Mouse (Mus musculus): Measurements from ENCODE around the gene Unc80. TPM values are rescaled to one million over a fixed set of nuclear protein-coding genes. Genes with fewer than 3 reads are reported as not detected.

The Unc80 gene
- polyA plus RNA-seq, 1 experiment from 2014 or later: 2.6 TPM

DNA sequence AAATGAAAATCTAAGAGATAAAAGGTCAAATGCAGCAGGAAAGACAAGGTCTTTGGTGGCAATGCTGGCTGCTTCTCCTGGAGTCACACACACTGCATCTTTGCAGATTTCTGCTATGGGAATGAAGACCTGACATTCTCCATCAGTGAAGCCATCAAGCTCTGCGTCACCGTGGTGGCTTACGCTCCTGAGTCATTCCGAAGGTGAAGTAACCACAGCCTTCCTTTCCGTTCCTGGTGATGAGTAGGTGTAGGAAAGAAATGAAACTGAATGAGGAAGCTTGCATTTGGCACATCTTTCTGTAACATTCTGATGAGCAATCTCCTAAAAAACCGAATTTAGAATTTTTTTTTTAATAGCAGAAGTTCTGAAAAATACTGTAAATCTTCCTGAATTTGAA is 181.4 kb downstream of the Unc80 start:
- Histone ChIP-seq H3K27me3 (no peaks in the 10 kb centered on the region), H3K9me3 (no peaks in the 10 kb centered on the region), H3K4me1 (replicated peaks) (peaks cover 11% of the 10 kb centered on the region; the same call in 1 of the 2 replicates), H3K4me3 (no peak overlapping the region), H3K4me2 (no peak overlapping the region), H3K27ac (replicated peaks) (no peak overlapping the region), H3K9ac (no peak overlapping the region), H3K36me3 (no peaks in the 10 kb centered on the region)
- no peak for ATAC-seq (ENCODE audit: low read depth)
- 90% methylated on average over 6 of the region's 6 CpGs for WGBS

GRCm38 (mm10) chr1:66650006-66650405 is 181.8 kb downstream of the Unc80 start:
- H3K9ac ChIP-seq: no peak overlapping the region
- no peak overlapping the region for H3K27ac ChIP-seq (replicated peaks)
- no peak overlapping the region for H3K4me2 ChIP-seq
- no peaks in the 10 kb centered on the region for H3K9me3 ChIP-seq
- ATAC-seq (ENCODE audit: low read depth): no peak
- H3K27me3 ChIP-seq: no peaks in the 10 kb centered on the region
- H3K4me3 ChIP-seq: no peak overlapping the region
- no peaks in the 10 kb centered on the region for H3K36me3 ChIP-seq
- 76% methylated on average over 1 of the region's 1 CpGs for WGBS
- H3K4me1 ChIP-seq (replicated peaks): peaks cover 12% of the 10 kb centered on the region

- peaks cover 9% of the 10 kb centered on the region for H3K4me1 ChIP-seq (replicated peaks)
- H3K36me3 ChIP-seq: no peaks in the 10 kb centered on the region
- peak; percentile 98 for ATAC-seq (ENCODE audit: low read depth)
- no peak overlapping the region for H3K4me3 ChIP-seq
- H3K9me3 ChIP-seq: no peaks in the 10 kb centered on the region
- H3K27ac ChIP-seq (replicated peaks): peak overlapping the region; percentile 62; the same call in 1 of the 2 replicates
- 30% methylated on average over 4 of the region's 4 CpGs for WGBS
- H3K9ac ChIP-seq: no peak overlapping the region
- H3K4me2 ChIP-seq: no peak overlapping the region
- H3K27me3 ChIP-seq: no peaks in the 10 kb centered on the region
These were observed 187.1 kb downstream of the Unc80 start for GRCm38 (mm10) chr1:66655119-66655746.

GRCm38 (mm10) chr1:66655747-66656119 is 187.6 kb downstream of the Unc80 start:
- peak; percentile 76 for ATAC-seq (ENCODE audit: low read depth)
- Histone ChIP-seq H3K9me3 (no peaks in the 10 kb centered on the region), H3K9ac (no peak overlapping the region), H3K4me1 (replicated peaks) (peaks cover 9% of the 10 kb centered on the region), H3K4me2 (no peak overlapping the region), H3K27me3 (no peaks in the 10 kb centered on the region), H3K36me3 (no peaks in the 10 kb centered on the region), H3K27ac (replicated peaks) (no peak overlapping the region; the same call in 1 of the 2 replicates), H3K4me3 (no peak overlapping the region)

DNA sequence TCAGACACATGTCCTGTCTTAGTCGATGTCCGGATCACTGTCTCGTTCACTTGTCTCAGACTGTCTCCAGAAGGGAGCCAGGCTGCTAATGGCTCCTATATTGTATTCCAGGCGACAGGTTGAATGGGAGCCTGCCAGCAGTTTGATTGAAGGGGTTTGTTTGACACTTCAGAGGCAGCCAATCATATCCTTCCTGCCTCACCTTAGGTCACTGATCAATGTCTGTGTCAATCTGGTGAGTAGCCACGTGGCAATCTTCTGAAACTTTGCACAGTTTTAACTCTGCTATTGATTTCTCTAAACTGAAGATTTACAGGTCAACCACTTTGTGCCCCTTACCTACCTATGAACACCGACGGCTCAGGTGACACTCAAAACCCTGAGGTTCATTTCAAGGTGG is 203.3 kb downstream of the Unc80 start:
- no peaks in the 10 kb centered on the region for H3K9me3 ChIP-seq
- H3K4me3 ChIP-seq: no peak overlapping the region
- no peaks in the 10 kb centered on the region for H3K27me3 ChIP-seq
- WGBS: 68% methylated on average over 7 of the region's 7 CpGs
- no peak overlapping the region for H3K9ac ChIP-seq
- H3K36me3 ChIP-seq: no peaks in the 10 kb centered on the region
- ATAC-seq (ENCODE audit: low read depth): no peak
- H3K4me2 ChIP-seq: no peak overlapping the region
- no peak overlapping the region for H3K27ac ChIP-seq (replicated peaks)
- H3K4me1 ChIP-seq (replicated peaks): no peaks in the 10 kb centered on the region

- Histone ChIP-seq H3K4me3 (no peak overlapping the region), H3K9me3 (no peaks in the 10 kb centered on the region), H3K36me3 (no peaks in the 10 kb centered on the region), H3K27ac (replicated peaks) (no peak overlapping the region), H3K9ac (no peak overlapping the region), H3K4me2 (no peak overlapping the region), H3K4me1 (replicated peaks) (no peaks in the 10 kb centered on the region), H3K27me3 (no peaks in the 10 kb centered on the region)
- ATAC-seq (ENCODE audit: low read depth): no peak
- 91% methylated on average over 7 of the region's 7 CpGs for WGBS
These were observed 204.6 kb downstream of the Unc80 start for GRCm38 (mm10) chr1:66672812-66673211.

DNA sequence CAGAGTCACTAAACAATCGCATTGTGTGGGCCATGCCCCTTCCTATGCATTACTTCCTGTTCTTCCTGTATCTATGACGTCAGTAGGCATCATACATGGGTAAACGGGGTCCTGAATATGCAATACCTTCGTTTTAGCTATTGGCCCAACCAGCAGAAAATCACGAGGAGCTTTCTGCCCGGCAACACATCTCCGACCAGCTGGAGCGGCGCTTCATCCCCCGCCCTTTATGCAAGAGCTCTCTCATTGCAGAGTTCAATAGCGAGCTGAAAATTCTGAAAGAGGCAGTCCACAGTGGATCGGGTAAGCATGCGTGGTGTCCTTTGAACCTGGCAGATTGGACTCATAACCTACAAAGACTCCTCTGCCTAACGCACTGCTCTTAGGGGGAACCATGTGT is 209.8 kb downstream of the Unc80 start:
- H3K27ac ChIP-seq (replicated peaks): no peak overlapping the region
- no peak overlapping the region for H3K9ac ChIP-seq
- no peaks in the 10 kb centered on the region for H3K27me3 ChIP-seq
- ATAC-seq (ENCODE audit: low read depth): no peak
- no peak overlapping the region for H3K4me2 ChIP-seq
- H3K9me3 ChIP-seq: no peaks in the 10 kb centered on the region
- H3K36me3 ChIP-seq: no peaks in the 10 kb centered on the region
- WGBS: 76% methylated on average over 14 of the region's 14 CpGs
- no peaks in the 10 kb centered on the region for H3K4me1 ChIP-seq (replicated peaks)
- no peak overlapping the region for H3K4me3 ChIP-seq

DNA sequence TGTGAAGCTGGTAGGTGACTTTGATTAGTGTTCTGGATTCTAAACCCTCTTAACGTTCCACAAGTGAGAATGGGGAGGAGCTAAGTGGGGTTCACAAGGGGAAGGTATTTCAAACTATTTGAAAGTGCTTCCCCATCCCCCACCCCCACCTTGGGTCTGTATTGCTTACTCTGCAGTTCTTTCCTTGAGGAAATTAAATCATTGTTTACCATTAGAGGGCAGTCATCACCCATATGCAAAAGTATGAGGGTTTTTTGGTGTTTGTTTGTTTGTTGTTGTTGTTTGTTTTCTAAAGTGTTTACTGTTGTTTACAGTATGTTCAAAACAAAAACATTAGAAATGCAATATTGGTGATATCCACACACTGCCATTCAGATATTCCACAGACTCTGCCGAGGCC is 210.5 kb downstream of the Unc80 start:
- Histone ChIP-seq H3K27me3 (no peaks in the 10 kb centered on the region), H3K4me1 (replicated peaks) (no peaks in the 10 kb centered on the region), H3K4me3 (no peak overlapping the region), H3K36me3 (no peaks in the 10 kb centered on the region), H3K9me3 (no peaks in the 10 kb centered on the region), H3K9ac (no peak overlapping the region), H3K4me2 (no peak overlapping the region), H3K27ac (replicated peaks) (no peak overlapping the region)
- ATAC-seq (ENCODE audit: low read depth): no peak
- 43% methylated on average over 2 of the region's 2 CpGs for WGBS

DNA sequence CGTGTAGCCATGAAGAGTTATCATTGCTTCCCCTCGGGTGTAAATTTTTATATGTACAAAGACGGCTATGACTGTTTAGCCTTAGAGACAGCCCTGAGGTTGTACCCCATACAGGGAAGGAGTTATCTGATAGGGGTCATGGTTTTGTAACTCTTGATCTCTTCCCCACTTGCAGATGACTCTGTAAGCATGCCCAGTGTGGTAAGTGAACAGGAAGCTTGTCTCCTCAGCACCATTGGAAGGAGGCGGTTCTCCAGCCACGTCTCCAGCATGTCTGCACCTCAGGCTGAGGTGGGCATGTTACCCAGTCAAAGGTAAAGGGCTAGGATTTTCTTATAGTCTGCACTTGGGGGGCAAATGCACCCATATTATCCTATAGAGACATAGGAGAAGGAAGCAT is 214.8 kb downstream of the Unc80 start:
- ATAC-seq (ENCODE audit: low read depth): no peak
- Histone ChIP-seq H3K36me3 (no peaks in the 10 kb centered on the region), H3K27me3 (no peaks in the 10 kb centered on the region), H3K9me3 (no peaks in the 10 kb centered on the region), H3K27ac (replicated peaks) (no peak overlapping the region), H3K4me1 (replicated peaks) (no peaks in the 10 kb centered on the region), H3K4me2 (no peak overlapping the region), H3K4me3 (no peak overlapping the region), H3K9ac (no peak overlapping the region)
- 87% methylated on average over 5 of the region's 5 CpGs for WGBS

DNA sequence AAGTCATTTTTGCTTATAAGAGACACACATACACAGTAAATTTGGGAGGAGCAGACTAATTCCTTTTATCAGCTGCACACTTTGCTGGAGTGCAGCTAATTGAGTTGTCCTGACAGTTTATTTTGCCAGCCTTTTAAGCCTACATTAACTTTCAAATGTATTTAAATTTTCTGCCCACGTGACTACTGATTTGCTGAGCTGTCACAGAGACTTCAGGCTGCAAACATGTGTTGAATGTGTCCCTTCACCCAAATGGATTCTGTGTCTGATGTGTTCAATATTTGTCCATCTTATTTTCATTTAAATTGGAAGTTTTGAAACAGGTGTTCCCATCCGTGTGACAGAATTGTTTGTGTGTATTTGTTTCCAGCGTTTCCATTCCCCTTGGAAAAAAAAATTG is 223.6 kb downstream of the Unc80 start:
- H3K27me3 ChIP-seq: no peaks in the 10 kb centered on the region
- ATAC-seq (ENCODE audit: low read depth): no peak
- 82% methylated on average over 3 of the region's 3 CpGs for WGBS
- H3K4me1 ChIP-seq (replicated peaks): no peaks in the 10 kb centered on the region
- H3K4me2 ChIP-seq: no peak overlapping the region
- H3K36me3 ChIP-seq: no peaks in the 10 kb centered on the region
- no peak overlapping the region for H3K4me3 ChIP-seq
- H3K9ac ChIP-seq: no peak overlapping the region
- H3K27ac ChIP-seq (replicated peaks): no peak overlapping the region
- H3K9me3 ChIP-seq: no peaks in the 10 kb centered on the region

DNA sequence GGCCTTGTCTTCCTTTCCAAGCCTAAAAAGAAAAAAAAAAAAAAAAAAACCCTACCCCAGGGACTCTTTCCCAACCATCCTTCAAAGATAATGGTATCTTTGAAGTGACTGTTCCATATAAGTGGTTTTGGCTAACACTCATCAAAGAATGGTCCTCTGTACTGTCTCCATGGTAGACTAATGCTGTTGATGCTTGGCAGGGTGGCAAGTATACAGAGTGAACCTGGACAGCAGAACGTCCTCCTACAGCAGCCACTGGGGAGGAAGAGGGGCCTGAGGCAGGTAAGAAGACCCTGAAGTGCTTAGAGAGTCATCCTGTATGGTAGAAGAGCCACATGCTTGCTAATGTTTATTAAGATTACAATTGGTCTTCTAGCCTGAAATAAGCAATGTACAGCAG is 224.1 kb downstream of the Unc80 start:
- no peaks in the 10 kb centered on the region for H3K36me3 ChIP-seq
- 70% methylated on average over 1 of the region's 1 CpGs for WGBS
- H3K9ac ChIP-seq: no peak overlapping the region
- no peak overlapping the region for H3K27ac ChIP-seq (replicated peaks)
- no peaks in the 10 kb centered on the region for H3K9me3 ChIP-seq
- no peak overlapping the region for H3K4me2 ChIP-seq
- H3K4me3 ChIP-seq: no peak overlapping the region
- no peaks in the 10 kb centered on the region for H3K27me3 ChIP-seq
- H3K4me1 ChIP-seq (replicated peaks): no peaks in the 10 kb centered on the region
- peak; percentile 63; the same call in 1 of the 2 replicates for ATAC-seq (ENCODE audit: low read depth)

DNA sequence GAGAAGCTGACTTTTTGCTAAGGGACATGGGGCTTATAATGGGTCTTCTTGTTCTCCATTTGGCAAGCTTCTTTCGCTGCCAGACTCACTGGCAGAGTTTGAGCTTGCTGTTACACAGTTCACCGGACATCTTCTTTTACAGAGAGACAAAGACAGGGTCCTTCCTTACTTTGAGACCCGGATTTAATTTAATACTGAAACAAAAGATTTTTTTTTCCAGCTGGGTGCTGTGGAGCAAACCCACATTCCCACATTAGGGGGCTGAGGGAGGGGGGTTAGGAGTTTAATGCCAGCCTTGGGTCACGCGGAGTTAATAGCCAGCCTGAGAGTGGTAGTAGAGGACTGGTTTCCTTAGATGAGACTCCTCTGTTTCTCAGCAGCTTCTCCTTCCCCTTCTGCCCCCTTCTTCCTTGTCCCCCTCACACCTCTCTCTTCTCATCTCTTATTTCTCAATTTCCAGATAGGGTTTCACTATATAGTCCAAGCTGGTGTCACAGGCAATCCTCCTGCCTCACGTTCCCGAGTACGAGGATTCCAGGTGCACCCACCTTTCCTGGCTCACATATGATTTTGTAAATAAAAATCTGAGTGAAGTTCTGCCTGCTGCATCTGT is 224.7 kb downstream of the Unc80 start:
- ATAC-seq (ENCODE audit: low read depth): peak; percentile 78
- Histone ChIP-seq H3K27me3 (no peaks in the 10 kb centered on the region), H3K4me1 (replicated peaks) (no peaks in the 10 kb centered on the region), H3K4me3 (no peak overlapping the region), H3K9ac (no peak overlapping the region), H3K27ac (replicated peaks) (no peak overlapping the region), H3K4me2 (no peak overlapping the region), H3K36me3 (no peaks in the 10 kb centered on the region), H3K9me3 (no peaks in the 10 kb centered on the region)
- WGBS: 73% methylated on average over 8 of the region's 8 CpGs

GRCm38 (mm10) chr1:66694266-66694665 is 226.1 kb downstream of the Unc80 start:
- no peaks in the 10 kb centered on the region for H3K36me3 ChIP-seq
- no peak overlapping the region for H3K4me2 ChIP-seq
- no peak for ATAC-seq (ENCODE audit: low read depth)
- no peak overlapping the region for H3K27ac ChIP-seq (replicated peaks)
- no peaks in the 10 kb centered on the region for H3K27me3 ChIP-seq
- no peaks in the 10 kb centered on the region for H3K9me3 ChIP-seq
- H3K4me1 ChIP-seq (replicated peaks): no peaks in the 10 kb centered on the region
- H3K4me3 ChIP-seq: no peak overlapping the region
- H3K9ac ChIP-seq: no peak overlapping the region
- 82% methylated on average over 5 of the region's 5 CpGs for WGBS
